Mouse (Mus musculus) neural tube, embryonic 15.5 days (tissue): Measurements from ENCODE around the gene Sirpa. TPM values are rescaled to one million over a fixed set of nuclear protein-coding genes. Genes with fewer than 3 reads are reported as not detected.

ENCODE experiments used
- ATAC-seq: fragments of 200-750 bp; cut with Nextera tagmentation; 2 replicates; pipeline ENCODE4 v1.8.0; 2017; ENCODE audit warnings: mild to moderate bottlenecking, moderate TSS enrichment, moderate library complexity; ENCODE audit not compliant: low FRiP score
- H3K27ac ChIP-seq: fragments of 300-500 bp; sonication (generic); replicated peaks from 2 replicates; pipeline ENCODE4 v1.5.1; 2015; ENCODE audit warnings: mild to moderate bottlenecking, inconsistent platforms
- H3K27me3 ChIP-seq: fragments of 300-500 bp; sonication (generic); replicated peaks from 2 replicates; pipeline ENCODE4 v1.6.1; 2015; ENCODE audit warnings: inconsistent platforms
- H3K36me3 ChIP-seq: fragments of 300-500 bp; sonication (generic); 2 replicates; pipeline ENCODE4 v1.6.1; 2015; ENCODE audit warnings: inconsistent platforms
- H3K4me1 ChIP-seq: fragments of 300-500 bp; sonication (generic); 2 replicates; pipeline ENCODE4 v1.6.1; 2015; ENCODE audit warnings: inconsistent platforms
- H3K4me2 ChIP-seq: fragments of 300-500 bp; sonication (generic); 2 replicates; pipeline ENCODE4 v1.6.1; 2015; ENCODE audit warnings: inconsistent platforms, mild to moderate bottlenecking, moderate library complexity
- H3K4me3 ChIP-seq: fragments of 300-500 bp; sonication (generic); replicated peaks from 2 replicates; pipeline ENCODE4 v1.5.1; 2015; ENCODE audit warnings: mild to moderate bottlenecking, inconsistent platforms
- H3K9ac ChIP-seq: fragments of 300-500 bp; sonication (generic); replicated peaks from 2 replicates; pipeline ENCODE4 v1.6.1; 2015; ENCODE audit warnings: mild to moderate bottlenecking, inconsistent platforms
- H3K9me3 ChIP-seq: fragments of 300-500 bp; sonication (generic); replicated peaks from 2 replicates; pipeline ENCODE4 v1.6.1; 2016; ENCODE audit warnings: inconsistent platforms
- WGBS: fragments of 180-500 bp; shearing (Covaris S2); methylation state at CpG from one replicate; pipeline ENCODE4 v1.1.7; 2015; ENCODE audit warnings: mixed read lengths; 5-methylcytosine and 5-hydroxymethylcytosine counted together
- polyA plus RNA-seq: library from polyadenylated mRNA; unstranded; fragments of >200 nt; fragmentation: Nextera tagmentation; extraction: Ambion mirVana; gene quantifications from 2 replicates; pipeline ENCODE4 v1.2.1, GENCODE M21; 2015

Sirpa gene
- polyA plus RNA-seq, 1 experiment from 2014 or later: 31.4 TPM

- no peak overlapping the region for H3K4me2 ChIP-seq
- H3K36me3 ChIP-seq: peaks cover 32% of the 10 kb centered on the region
- no peak overlapping the region for H3K4me3 ChIP-seq
- peaks cover 10% of the 10 kb centered on the region; the same call in 1 of the 2 replicates for H3K4me1 ChIP-seq
- H3K27ac ChIP-seq: no peak overlapping the region
- no peaks in the 10 kb centered on the region for H3K27me3 ChIP-seq
- ATAC-seq: no peak
- no peak overlapping the region for H3K9ac ChIP-seq
- whole genome bisulfite sequencing: 89% methylated on average over 13 of the region's 13 CpGs
- no peaks in the 10 kb centered on the region for H3K9me3 ChIP-seq
Observed at GRCm38 (mm10) chr2:129627811-129628210, 35.2 kb downstream of the Sirpa start.

GRCm38 (mm10) chr2:129628456-129629185 lies 36.0 kb downstream of the Sirpa start:
- WGBS: 97% methylated on average over 6 of the region's 6 CpGs
- Histone ChIP-seq H3K36me3 (peaks cover 32% of the 10 kb centered on the region), H3K4me3 (no peak overlapping the region), H3K27me3 (no peaks in the 10 kb centered on the region), H3K4me1 (peaks cover 10% of the 10 kb centered on the region; the same call in 1 of the 2 replicates), H3K9ac (no peak overlapping the region), H3K4me2 (no peak overlapping the region), H3K27ac (no peak overlapping the region), H3K9me3 (no peaks in the 10 kb centered on the region)
- no peak for ATAC-seq

- Histone ChIP-seq H3K4me1 (peaks cover 3% of the 10 kb centered on the region; the same call in 1 of the 2 replicates), H3K4me3 (no peak overlapping the region), H3K4me2 (no peak overlapping the region), H3K36me3 (peaks cover 32% of the 10 kb centered on the region), H3K27me3 (no peaks in the 10 kb centered on the region), H3K9ac (no peak overlapping the region), H3K27ac (no peak overlapping the region), H3K9me3 (no peaks in the 10 kb centered on the region)
- ATAC-seq: no peak
- 96% methylated on average over 15 of the region's 15 CpGs for WGBS
Observed at GRCm38 (mm10) chr2:129629786-129630531, 37.3 kb downstream of the Sirpa start.

- peaks cover 32% of the 10 kb centered on the region for H3K36me3 ChIP-seq
- 97% methylated on average over 3 of the region's 3 CpGs for WGBS
- H3K27ac ChIP-seq: no peak overlapping the region
Observed at GRCm38 (mm10) chr2:129630532-129630886, 37.9 kb downstream of the Sirpa start.

DNA sequence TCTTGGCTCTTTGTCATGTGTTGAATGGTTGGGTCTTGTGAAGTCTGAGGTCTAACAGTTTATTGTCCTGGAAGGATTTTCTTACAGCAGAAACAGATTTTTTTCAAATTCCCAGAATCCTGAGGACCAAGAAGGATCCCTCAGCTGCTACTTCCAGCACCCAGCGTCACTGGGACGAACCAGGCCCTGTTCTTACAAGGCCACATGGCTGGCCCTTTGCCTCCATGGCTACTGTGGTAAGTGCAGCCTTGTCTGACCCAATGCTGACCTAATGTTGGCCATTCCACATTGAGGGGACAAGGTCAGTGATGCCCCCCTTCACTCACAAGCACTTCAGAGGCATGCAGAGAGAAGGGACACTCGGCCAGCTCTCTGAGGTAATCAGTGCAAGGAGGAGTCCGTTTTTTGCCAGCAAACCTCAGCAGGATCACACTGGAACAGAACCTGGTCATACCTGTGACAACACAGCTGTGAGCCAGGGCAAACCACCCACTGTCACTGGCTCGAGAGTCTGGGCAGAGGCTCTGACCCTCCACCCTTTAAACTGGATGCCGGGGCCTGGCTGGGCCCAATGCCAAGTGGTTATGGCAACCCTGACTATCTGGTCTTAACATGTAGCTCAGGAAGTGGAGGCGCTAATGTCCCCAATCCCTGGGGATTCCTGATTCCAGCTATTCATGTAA lies 38.5 kb downstream of the Sirpa start:
- 88% methylated on average over 7 of the region's 7 CpGs for WGBS
- no peaks in the 10 kb centered on the region for H3K9me3 ChIP-seq
- no peak for ATAC-seq
- H3K4me2 ChIP-seq: no peak overlapping the region
- no peak overlapping the region for H3K27ac ChIP-seq
- H3K36me3 ChIP-seq: peaks cover 32% of the 10 kb centered on the region
- no peak overlapping the region for H3K4me3 ChIP-seq
- H3K9ac ChIP-seq: no peak overlapping the region
- no peaks in the 10 kb centered on the region for H3K4me1 ChIP-seq
- H3K27me3 ChIP-seq: no peaks in the 10 kb centered on the region

More at GRCm38 (mm10) chr2:129630532-129630886, 37.9 kb downstream of the Sirpa start:
- Histone ChIP-seq H3K4me1 (no peaks in the 10 kb centered on the region), H3K9me3 (no peaks in the 10 kb centered on the region), H3K27me3 (no peaks in the 10 kb centered on the region), H3K4me3 (no peak overlapping the region), H3K4me2 (no peak overlapping the region), H3K9ac (no peak overlapping the region)
- ATAC-seq: no peak

GRCm38 (mm10) chr2:129632324-129632723 lies 39.7 kb downstream of the Sirpa start:
- H3K4me1 ChIP-seq: no peaks in the 10 kb centered on the region
- H3K9ac ChIP-seq: no peak overlapping the region
- no peak overlapping the region for H3K4me3 ChIP-seq
- no peak for ATAC-seq
- H3K4me2 ChIP-seq: no peak overlapping the region
- H3K9me3 ChIP-seq: no peaks in the 10 kb centered on the region
- WGBS: 92% methylated on average over 7 of the region's 7 CpGs
- no peak overlapping the region for H3K27ac ChIP-seq
- no peaks in the 10 kb centered on the region for H3K27me3 ChIP-seq
- H3K36me3 ChIP-seq: peaks cover 32% of the 10 kb centered on the region

DNA sequence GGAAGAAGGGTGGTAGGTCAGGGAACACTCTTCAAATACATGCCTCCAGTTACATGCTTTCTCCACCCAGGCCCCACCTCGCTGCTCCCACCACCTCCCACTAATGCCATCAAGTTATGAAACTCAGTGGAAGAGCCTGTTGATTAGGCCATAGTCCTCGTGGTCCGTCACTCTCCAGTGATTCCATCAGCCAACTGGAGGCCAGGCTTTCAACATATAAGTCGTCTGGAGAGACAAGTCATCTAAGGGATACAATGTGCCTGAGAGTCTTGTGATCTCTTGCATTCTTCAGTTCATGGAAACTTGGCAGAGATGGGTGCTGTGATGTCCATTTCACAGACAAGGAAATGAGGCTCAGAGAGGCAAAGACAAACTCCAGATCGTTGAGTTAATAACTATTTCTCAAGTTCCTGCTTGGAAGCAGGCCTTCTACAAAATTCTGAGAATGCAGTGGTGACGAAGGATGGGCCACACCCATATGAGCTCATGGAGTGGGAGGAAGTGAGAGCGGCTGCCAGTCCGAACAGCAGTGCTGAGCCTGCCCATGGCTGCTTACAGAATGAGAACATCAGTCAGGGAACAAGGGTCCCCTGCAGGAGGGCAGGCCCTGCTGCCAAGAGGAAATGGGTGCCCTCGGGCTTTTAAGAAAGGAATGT lies 40.6 kb downstream of the Sirpa start:
- H3K27ac ChIP-seq: no peak overlapping the region
- no peak overlapping the region for H3K4me3 ChIP-seq
- H3K27me3 ChIP-seq: no peaks in the 10 kb centered on the region
- no peak for ATAC-seq
- no peak overlapping the region for H3K4me2 ChIP-seq
- 78% methylated on average over 9 of the region's 9 CpGs for WGBS
- H3K9ac ChIP-seq: no peak overlapping the region
- peaks cover 27% of the 10 kb centered on the region for H3K36me3 ChIP-seq
- no peaks in the 10 kb centered on the region for H3K4me1 ChIP-seq
- H3K9me3 ChIP-seq: no peaks in the 10 kb centered on the region

GRCm38 (mm10) chr2:129633982-129634381 lies 41.3 kb downstream of the Sirpa start:
- no peak overlapping the region for H3K4me2 ChIP-seq
- no peak overlapping the region for H3K4me3 ChIP-seq
- WGBS: 94% methylated on average over 3 of the region's 3 CpGs
- ATAC-seq: no peak
- H3K36me3 ChIP-seq: peaks cover 24% of the 10 kb centered on the region
- no peaks in the 10 kb centered on the region for H3K27me3 ChIP-seq
- H3K4me1 ChIP-seq: no peaks in the 10 kb centered on the region
- H3K27ac ChIP-seq: no peak overlapping the region
- H3K9ac ChIP-seq: no peak overlapping the region
- H3K9me3 ChIP-seq: no peaks in the 10 kb centered on the region

GRCm38 (mm10) chr2:129652616-129653015 lies 60.0 kb downstream of the Sirpa start:
- H3K27ac ChIP-seq: no peak overlapping the region
- H3K9ac ChIP-seq: no peak overlapping the region
- H3K9me3 ChIP-seq: no peaks in the 10 kb centered on the region
- no peak overlapping the region for H3K4me2 ChIP-seq
- 65% methylated on average over 4 of the region's 4 CpGs for WGBS
- H3K27me3 ChIP-seq: no peaks in the 10 kb centered on the region
- H3K4me3 ChIP-seq: no peak overlapping the region
- H3K36me3 ChIP-seq: no peaks in the 10 kb centered on the region
- ATAC-seq: no peak
- H3K4me1 ChIP-seq: no peaks in the 10 kb centered on the region

- Histone ChIP-seq H3K4me2 (no peak overlapping the region), H3K9ac (no peak overlapping the region), H3K4me3 (no peak overlapping the region), H3K27ac (no peak overlapping the region), H3K27me3 (no peaks in the 10 kb centered on the region), H3K4me1 (no peaks in the 10 kb centered on the region), H3K9me3 (no peaks in the 10 kb centered on the region), H3K36me3 (no peaks in the 10 kb centered on the region)
- WGBS: 85% methylated on average over 2 of the region's 2 CpGs
- no peak for ATAC-seq
Observed at GRCm38 (mm10) chr2:129653632-129654031, 61.0 kb downstream of the Sirpa start.

DNA sequence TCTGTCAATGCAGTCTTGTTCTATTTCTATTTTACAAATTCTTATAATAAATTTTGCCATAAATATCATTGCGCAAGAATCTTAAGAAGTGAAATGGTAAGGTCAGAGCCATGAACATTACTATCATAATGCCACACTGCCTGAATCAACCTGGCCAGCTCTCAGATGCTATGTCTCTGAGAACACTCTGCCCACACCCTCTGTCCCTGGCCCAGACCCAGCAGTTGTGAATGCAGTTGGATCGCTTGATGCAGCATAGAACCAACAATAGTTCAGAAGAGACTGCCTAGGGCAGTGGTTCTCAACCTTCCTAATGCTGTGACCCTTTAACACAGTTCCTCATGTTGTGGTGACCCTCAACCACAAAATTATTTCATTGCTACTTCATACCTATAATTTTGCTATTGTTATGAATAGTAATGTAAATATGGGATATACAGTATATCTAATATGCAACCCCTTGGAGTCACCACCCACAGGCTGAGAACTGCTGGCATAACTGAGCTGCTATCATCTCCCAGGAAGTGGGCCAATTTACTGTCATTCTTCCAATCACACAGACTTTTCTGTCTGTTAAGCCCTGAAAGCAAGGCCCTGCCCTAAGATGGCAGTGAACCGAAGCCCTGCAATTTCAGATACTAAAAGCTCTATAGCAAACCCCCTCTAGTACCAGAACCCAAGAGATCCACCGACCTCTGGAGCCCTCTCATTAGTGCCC lies 61.8 kb downstream of the Sirpa start:
- Histone ChIP-seq H3K27me3 (no peaks in the 10 kb centered on the region), H3K4me3 (no peak overlapping the region), H3K9ac (no peak overlapping the region), H3K4me1 (no peaks in the 10 kb centered on the region), H3K36me3 (no peaks in the 10 kb centered on the region), H3K27ac (no peak overlapping the region), H3K9me3 (no peaks in the 10 kb centered on the region), H3K4me2 (no peak overlapping the region)
- ATAC-seq: no peak
- 87% methylated on average over 4 of the region's 4 CpGs for WGBS
